Mouse (Mus musculus) midbrain, embryonic 12.5 days (tissue): ENCODE results near the gene Gsap. TPM values are rescaled to one million over a fixed set of nuclear protein-coding genes. Genes with fewer than 3 reads are reported as not detected.
A peak's percentile ranks its signal among the peaks of the same experiment; 100 is the strongest.
"Not testable (repeated sequence)": the region's sequence is repeated elsewhere in the genome, so short reads cannot be mapped to it uniquely, and the experiment has no call there.

Experiments
- ATAC-seq: fragments of 200-750 bp; cut with Nextera tagmentation; 2 replicates; pipeline ENCODE4 v1.8.0; 2017; ENCODE audit warnings: low read depth, moderate TSS enrichment, moderate library complexity; ENCODE audit not compliant: low FRiP score
- H3K27ac ChIP-seq: fragments of 300-500 bp; sonication (generic); replicated peaks from 2 replicates; pipeline ENCODE4 v1.5.1; 2016; ENCODE audit warnings: mild to moderate bottlenecking
- H3K27me3 ChIP-seq: fragments of 300-500 bp; sonication (generic); 2 replicates; pipeline ENCODE4 v1.6.1; 2016; ENCODE audit warnings: mild to moderate bottlenecking
- H3K36me3 ChIP-seq: fragments of 300-500 bp; sonication (generic); 2 replicates; pipeline ENCODE4 v1.6.1; 2016
- H3K4me1 ChIP-seq: fragments of 300-500 bp; sonication (generic); 2 replicates; pipeline ENCODE4 v1.6.1; 2016
- H3K4me2 ChIP-seq: fragments of 300-500 bp; sonication (generic); replicated peaks from 2 replicates; pipeline ENCODE4 v1.6.1; 2016; ENCODE audit warnings: mild to moderate bottlenecking, moderate library complexity
- H3K4me3 ChIP-seq: fragments of 300-500 bp; sonication (generic); 2 replicates; pipeline ENCODE4 v1.5.1; 2016; ENCODE audit warnings: mild to moderate bottlenecking
- H3K9ac ChIP-seq: fragments of 300-500 bp; sonication (generic); replicated peaks from 2 replicates; pipeline ENCODE4 v1.6.1; 2016; ENCODE audit warnings: mild to moderate bottlenecking, moderate library complexity
- H3K9me3 ChIP-seq: fragments of 300-500 bp; sonication (generic); 2 replicates; pipeline ENCODE4 v1.6.1; 2016; ENCODE audit warnings: mild to moderate bottlenecking
- WGBS: fragments of 180-500 bp; shearing (Covaris S2); methylation state at CpG from one replicate; pipeline ENCODE4 v1.1.7; 2016; 5-methylcytosine and 5-hydroxymethylcytosine counted together
- polyA plus RNA-seq: library from polyadenylated mRNA; unstranded; fragments of >200 nt; fragmentation: Nextera tagmentation; extraction: Ambion mirVana; gene quantifications from 2 replicates; pipeline ENCODE4 v1.2.1, GENCODE M21; 2016

The Gsap gene
- polyA plus RNA-seq, 1 experiment from 2014 or later: 3.5 TPM

DNA sequence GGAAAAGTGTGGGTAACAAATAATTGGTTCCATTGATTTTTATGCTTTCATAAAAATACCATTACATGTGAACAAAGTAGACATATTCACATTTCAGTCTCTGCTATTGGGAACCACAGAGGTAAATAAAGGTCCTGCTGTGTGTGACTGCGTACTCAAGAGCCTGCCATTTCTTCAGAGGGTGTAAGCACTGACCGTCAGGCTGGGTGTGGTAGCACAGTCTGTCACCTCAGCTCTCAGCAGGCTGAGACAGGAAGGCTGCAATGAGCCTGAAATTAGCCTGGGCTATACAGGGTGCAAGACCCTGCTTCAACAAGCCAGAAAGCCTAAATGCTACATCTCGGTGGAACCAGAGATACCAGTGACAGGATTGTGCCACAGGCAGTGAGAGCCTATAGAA is 114.0 kb downstream of the Gsap start:
- Histone ChIP-seq H3K9ac (no peak overlapping the region), H3K9me3 (no peaks in the 10 kb centered on the region)
- ATAC-seq: no peak

DNA sequence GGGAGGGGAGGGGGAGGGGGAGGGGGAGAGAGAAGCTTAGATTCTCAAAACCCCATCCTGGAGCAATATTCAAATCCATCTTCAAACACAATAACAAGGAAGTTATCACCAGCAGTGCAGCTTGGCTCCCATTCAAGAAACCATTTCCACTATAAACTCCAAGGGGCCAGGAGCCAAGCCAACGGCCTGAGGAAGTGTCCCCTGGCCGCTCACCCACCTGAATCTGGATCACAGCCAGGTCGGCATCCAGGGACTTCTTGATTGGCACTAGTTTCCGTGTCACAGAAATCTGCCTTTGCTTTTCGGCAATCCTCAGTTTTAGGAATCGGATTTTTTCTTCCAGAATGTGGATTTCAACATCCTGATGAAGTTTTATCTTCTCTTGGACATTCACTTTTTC is 115.0 kb downstream of the Gsap start:
- Histone ChIP-seq H3K4me2 (no peak overlapping the region), H3K9me3 (no peaks in the 10 kb centered on the region), H3K27ac (no peak overlapping the region), H3K4me3 (no peak overlapping the region), H3K36me3 (no peaks in the 10 kb centered on the region), H3K4me1 (no peaks in the 10 kb centered on the region), H3K9ac (no peak overlapping the region), H3K27me3 (no peaks in the 10 kb centered on the region)
- ATAC-seq: no peak
- WGBS: 84% methylated on average over 6 of the region's 6 CpGs

More for the DNA sequence above, 114.0 kb downstream of the Gsap start:
- Histone ChIP-seq H3K27me3 (no peaks in the 10 kb centered on the region), H3K36me3 (no peaks in the 10 kb centered on the region), H3K4me2 (no peak overlapping the region), H3K27ac (no peak overlapping the region), H3K4me3 (no peak overlapping the region), H3K4me1 (no peaks in the 10 kb centered on the region)
- WGBS: 83% methylated on average over 3 of the region's 3 CpGs

DNA sequence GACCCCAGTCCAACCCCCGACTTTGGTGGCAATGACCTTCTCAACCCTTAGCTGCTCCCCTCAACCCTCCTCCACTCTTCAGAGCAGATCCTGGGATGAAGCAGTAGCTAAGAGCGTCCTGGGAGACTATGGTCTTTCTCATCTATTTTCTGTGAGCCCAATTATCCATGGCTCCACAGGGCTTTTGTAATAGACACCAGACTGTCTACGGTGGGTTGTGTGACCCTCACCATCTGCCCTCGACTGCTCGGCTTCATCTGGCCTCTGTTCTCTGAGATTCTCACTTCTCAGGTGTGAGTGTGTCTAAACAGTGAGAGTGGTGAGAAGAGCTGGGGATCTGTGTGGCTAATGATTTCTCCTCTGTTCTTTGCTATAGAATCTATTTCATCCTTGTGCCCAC is 121.1 kb downstream of the Gsap start:
- no peak overlapping the region for H3K9ac ChIP-seq
- no peak for ATAC-seq
- H3K4me2 ChIP-seq: no peak overlapping the region
- H3K4me3 ChIP-seq: no peak overlapping the region
- H3K27me3 ChIP-seq: no peaks in the 10 kb centered on the region
- H3K27ac ChIP-seq: no peak overlapping the region
- WGBS: 65% methylated on average over 5 of the region's 5 CpGs
- no peaks in the 10 kb centered on the region for H3K36me3 ChIP-seq
- no peaks in the 10 kb centered on the region for H3K4me1 ChIP-seq
- no peaks in the 10 kb centered on the region for H3K9me3 ChIP-seq

DNA sequence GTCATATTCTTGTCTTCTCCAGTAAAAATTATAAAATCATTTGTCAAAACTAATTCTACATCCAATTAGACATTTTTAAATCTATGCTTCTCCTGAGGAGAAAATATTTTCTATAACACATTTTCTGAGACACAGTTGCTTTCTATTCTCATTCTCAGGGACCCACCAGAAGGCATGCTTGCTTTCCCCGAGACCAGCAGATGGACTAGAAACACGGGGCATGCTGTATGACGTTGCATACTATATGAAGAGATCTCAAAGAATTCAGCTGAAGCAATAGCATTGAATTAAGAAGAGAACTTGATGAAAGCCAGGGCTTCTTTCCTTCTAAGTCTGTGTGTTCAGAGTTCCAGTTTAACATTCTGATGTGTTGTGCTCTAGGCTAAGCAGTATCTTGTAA is 128.6 kb downstream of the Gsap start:
- H3K9ac ChIP-seq: no peak overlapping the region
- H3K4me1 ChIP-seq: no peaks in the 10 kb centered on the region
- no peak for ATAC-seq
- WGBS: 91% methylated on average over 3 of the region's 3 CpGs
- no peaks in the 10 kb centered on the region for H3K27me3 ChIP-seq
- H3K4me3 ChIP-seq: no peak overlapping the region
- H3K9me3 ChIP-seq: 0 out of 2 replicates have a peak, but pooled peaks cover 3% of the 10 kb centered on the region
- no peaks in the 10 kb centered on the region for H3K36me3 ChIP-seq
- no peak overlapping the region for H3K4me2 ChIP-seq
- no peak overlapping the region for H3K27ac ChIP-seq

DNA sequence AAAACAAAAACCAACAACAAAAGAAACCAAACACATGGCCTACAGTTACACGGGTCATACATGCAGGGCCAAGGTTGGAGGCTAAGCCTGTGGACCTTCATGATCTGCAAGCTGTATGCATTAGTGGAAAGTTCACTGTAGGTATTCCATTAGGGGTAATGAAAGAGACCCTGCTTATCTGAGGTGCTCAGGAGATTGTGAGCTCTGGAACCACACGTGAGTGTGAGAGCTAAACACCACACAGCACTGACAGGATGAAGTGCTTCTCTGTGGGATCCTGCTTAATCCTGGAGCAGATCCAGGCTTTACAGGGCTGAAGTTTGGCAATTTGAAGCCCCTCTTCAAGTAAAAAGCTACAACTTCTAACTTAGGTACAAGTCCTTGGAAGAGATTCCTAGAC is 134.1 kb downstream of the Gsap start:
- H3K27me3 ChIP-seq: no peaks in the 10 kb centered on the region
- H3K4me1 ChIP-seq: no peaks in the 10 kb centered on the region
- WGBS: 78% methylated on average over 2 of the region's 2 CpGs
- no peak overlapping the region for H3K9ac ChIP-seq
- no peak overlapping the region for H3K27ac ChIP-seq
- no peak overlapping the region for H3K4me2 ChIP-seq
- no peaks in the 10 kb centered on the region for H3K36me3 ChIP-seq
- H3K4me3 ChIP-seq: no peak overlapping the region
- H3K9me3 ChIP-seq: 0 out of 2 replicates have a peak, but pooled peaks cover 3% of the 10 kb centered on the region
- ATAC-seq: no peak

DNA sequence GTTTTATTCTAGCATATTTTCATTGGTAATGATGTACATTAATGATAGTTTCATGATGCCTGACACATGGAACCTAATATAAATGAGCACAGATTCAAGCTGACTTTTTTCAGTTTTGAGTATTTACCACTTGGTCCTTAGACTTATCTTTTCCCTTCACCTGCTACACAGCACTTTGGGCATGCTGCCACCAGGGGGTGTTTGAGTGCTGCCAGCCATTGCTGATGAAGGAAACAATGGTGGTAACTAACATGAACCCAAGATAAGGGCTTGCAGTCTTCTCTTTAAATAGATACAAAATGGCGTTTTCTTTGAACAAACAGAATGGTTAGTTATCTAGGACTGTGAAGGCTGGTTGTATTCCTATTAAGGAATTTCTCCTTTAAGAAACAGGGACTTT is 140.4 kb downstream of the Gsap start:
- no peaks in the 10 kb centered on the region for H3K27me3 ChIP-seq
- 41% methylated on average over 1 of the region's 1 CpGs for WGBS
- ATAC-seq: peak; percentile 54; the same call in 1 of the 2 replicates

DNA sequence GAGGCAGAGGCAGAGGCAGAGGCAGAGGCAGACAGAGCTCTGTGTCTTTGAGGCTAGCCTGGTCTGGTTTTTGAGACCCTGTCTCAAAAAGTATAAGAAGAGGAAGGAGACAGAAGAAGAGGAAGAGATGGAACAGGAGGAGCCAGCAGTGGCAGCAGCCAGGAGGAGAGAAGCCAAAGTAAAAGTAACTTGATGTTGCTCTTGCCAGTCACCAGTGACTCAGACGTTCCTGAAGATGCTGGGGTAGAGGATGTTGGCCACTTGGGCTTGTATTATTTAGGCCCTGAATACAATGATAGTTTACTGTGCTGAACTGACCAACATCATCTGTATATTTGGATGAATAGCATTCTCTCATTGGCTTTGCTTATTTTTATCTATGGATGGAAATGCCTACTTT is 142.5 kb downstream of the Gsap start:
- peaks cover 13% of the 10 kb centered on the region for H3K4me1 ChIP-seq
- no peak overlapping the region for H3K4me2 ChIP-seq
- H3K27ac ChIP-seq: no peak overlapping the region
- no peaks in the 10 kb centered on the region for H3K36me3 ChIP-seq
- H3K9me3 ChIP-seq: no peaks in the 10 kb centered on the region
- H3K4me3 ChIP-seq: no peak overlapping the region
- no peaks in the 10 kb centered on the region for H3K27me3 ChIP-seq
- no peak overlapping the region for H3K9ac ChIP-seq
- 70% methylated on average over 1 of the region's 1 CpGs for WGBS
- ATAC-seq: no peak

More for the DNA sequence above, 140.4 kb downstream of the Gsap start:
- Histone ChIP-seq H3K27ac (no peak overlapping the region), H3K4me1 (peaks cover 13% of the 10 kb centered on the region), H3K4me3 (no peak overlapping the region), H3K9me3 (no peaks in the 10 kb centered on the region), H3K4me2 (no peak overlapping the region), H3K9ac (no peak overlapping the region), H3K36me3 (no peaks in the 10 kb centered on the region)

DNA sequence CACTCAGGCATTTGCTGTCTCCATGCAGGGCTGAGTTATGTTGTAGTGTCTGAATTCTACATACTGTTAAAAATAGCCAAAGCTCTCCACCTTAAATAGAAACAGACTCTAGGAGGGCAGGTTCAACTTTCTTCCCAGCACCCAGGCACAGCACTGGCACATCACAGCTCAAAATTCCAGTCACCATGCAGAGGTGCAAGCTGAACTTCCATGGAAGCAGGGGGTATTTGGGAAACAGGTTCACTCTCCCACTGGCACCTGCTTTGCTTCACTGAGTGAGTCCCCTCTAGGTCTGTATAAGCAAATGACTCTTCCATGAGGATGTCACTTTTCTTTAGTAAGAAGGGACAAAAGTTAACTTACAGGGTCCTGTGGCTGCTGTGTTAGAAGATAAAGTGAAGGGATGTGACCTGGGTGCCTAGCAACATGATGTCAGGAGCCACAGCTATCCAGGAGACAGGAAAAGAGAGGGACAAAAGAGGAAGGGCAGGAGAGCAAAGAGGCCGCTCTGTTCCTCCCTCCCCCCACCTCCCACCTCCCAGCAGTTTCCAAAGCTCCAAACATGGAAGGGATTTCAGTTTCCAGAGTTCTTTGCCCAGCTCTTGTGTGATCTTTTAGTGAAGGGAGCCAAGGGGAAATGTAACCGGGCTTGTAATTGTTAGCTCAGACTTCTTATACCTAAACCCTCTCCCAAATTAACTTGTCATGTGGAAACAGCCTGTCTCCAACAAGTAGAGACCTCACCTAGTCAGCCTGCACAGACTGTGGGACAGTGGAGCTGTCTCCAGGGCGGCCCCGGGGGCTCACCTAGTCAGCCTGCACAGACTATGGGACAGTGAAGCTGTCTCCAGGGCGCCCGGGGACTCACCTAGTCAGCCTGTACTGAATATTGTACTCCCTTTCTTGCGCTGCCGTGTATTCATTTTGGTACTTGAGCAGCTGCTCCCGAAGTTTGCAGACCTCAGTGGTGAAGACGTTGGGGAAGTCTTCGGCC is 143.9 kb downstream of the Gsap start:
- Histone ChIP-seq H3K27ac (no peak overlapping the region), H3K4me1 (peaks cover 13% of the 10 kb centered on the region), H3K9ac (no peak overlapping the region), H3K27me3 (no peaks in the 10 kb centered on the region), H3K36me3 (no peaks in the 10 kb centered on the region), H3K4me2 (no peak overlapping the region), H3K9me3 (no peaks in the 10 kb centered on the region), H3K4me3 (no peak overlapping the region)
- ATAC-seq: 0 out of 2 replicates have a peak, but pooled peaks have one; percentile 52
- WGBS: 28% methylated on average over 11 of the region's 11 CpGs

DNA sequence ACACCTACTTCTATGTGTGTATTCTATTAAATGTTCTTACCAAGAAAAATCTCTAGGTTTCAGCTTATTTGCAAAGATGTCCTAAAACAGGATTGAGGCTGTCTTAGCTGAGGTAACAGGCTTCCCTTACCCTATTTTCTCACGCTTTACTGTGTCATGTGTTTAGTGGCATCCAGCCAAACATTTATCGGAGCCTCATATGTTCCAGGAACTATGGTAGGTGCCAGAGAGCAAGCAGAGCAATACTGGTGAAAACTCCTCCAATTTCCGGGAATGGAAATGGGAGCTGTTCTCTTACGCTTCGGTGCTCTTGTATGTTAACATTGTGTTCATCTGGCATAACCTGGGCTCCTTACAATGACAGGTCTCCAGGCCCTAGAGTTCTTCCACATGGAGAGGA is 145.6 kb downstream of the Gsap start:
- Histone ChIP-seq H3K4me1 (peaks cover 13% of the 10 kb centered on the region), H3K9me3 (no peaks in the 10 kb centered on the region), H3K9ac (no peak overlapping the region), H3K36me3 (no peaks in the 10 kb centered on the region), H3K27ac (no peak overlapping the region), H3K4me3 (no peak overlapping the region), H3K4me2 (no peak overlapping the region), H3K27me3 (no peaks in the 10 kb centered on the region)
- 91% methylated on average over 5 of the region's 5 CpGs for WGBS
- no peak for ATAC-seq

DNA sequence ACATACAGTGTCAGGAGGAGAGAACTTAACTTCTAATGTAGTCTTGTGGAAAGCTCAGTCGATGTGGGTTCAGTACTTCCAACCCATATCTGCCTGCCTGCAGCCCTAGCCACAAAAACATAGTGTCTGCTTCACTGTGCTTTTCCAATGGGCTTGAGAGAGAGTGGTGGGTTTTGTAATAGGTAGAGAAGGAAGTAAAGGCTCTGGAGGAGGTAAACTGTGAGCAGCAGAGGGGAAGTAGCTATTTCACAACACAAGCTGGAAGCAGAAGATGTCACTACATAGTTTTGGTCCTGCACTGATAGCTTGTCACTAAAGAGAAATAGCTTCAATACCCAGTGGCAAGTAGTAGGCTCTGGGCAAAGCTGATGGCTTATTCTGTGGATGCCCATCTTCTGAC is 146.1 kb downstream of the Gsap start:
- Histone ChIP-seq H3K4me2 (no peak overlapping the region), H3K36me3 (no peaks in the 10 kb centered on the region), H3K4me1 (peaks cover 13% of the 10 kb centered on the region), H3K27ac (no peak overlapping the region), H3K9me3 (no peaks in the 10 kb centered on the region), H3K9ac (no peak overlapping the region), H3K27me3 (no peaks in the 10 kb centered on the region), H3K4me3 (no peak overlapping the region)
- WGBS: 89% methylated on average over 1 of the region's 1 CpGs
- no peak for ATAC-seq

DNA sequence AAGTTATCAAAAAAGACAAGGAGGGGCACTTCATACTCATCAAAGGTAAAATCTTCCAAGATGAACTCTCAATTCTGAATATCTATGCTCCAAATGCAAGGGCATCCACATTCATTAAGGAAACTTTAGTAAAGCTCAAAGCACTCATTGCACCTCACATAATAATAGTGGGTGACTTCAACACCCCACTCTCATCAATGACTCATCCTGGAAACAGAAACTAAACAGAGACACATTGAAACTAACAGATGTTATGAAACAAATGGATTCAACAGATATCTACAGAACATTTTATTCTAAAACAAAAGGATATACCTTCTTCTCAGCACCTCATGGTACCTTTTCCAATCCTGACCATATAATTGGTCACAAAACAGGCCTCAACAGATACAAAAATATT is 156.2 kb downstream of the Gsap start:
- not testable (repeated sequence) for H3K4me3 ChIP-seq, H3K9ac ChIP-seq, H3K27ac ChIP-seq, ATAC-seq, H3K27me3 ChIP-seq, H3K4me1 ChIP-seq, H3K36me3 ChIP-seq, H3K4me2 ChIP-seq, H3K9me3 ChIP-seq

DNA sequence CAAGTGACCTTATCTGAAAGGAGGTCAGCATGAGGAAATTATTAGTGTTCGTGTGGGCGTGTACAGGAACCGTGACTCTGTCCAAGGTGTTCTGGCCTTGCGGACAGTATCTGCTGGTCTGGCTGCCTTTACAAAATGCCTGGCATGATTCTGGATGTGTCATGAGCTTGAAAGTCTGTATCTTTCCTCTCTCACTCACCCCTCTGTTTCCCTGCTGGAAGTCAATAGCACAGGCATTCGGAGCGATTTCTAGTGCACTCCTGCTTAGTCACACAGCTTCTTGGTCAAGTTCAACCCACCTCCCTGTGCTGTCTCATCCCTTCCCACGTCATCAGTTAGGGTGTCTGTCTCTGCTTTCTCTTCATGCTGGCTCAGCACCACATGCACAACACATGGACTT is 162.3 kb downstream of the Gsap start:
- WGBS: 90% methylated on average over 7 of the region's 7 CpGs

More for the DNA sequence above, 162.3 kb downstream of the Gsap start:
- no peak for ATAC-seq
- no peak overlapping the region for H3K4me2 ChIP-seq
- H3K9me3 ChIP-seq: no peaks in the 10 kb centered on the region
- no peaks in the 10 kb centered on the region for H3K36me3 ChIP-seq
- no peak overlapping the region for H3K27ac ChIP-seq
- H3K9ac ChIP-seq: no peak overlapping the region
- H3K4me3 ChIP-seq: no peak overlapping the region
- H3K4me1 ChIP-seq: no peaks in the 10 kb centered on the region
- H3K27me3 ChIP-seq: no peaks in the 10 kb centered on the region
